Mouse (Mus musculus) kidney, postnatal 14 days (tissue): ENCODE results near the gene Samd4b.
A peak's percentile ranks its signal among the peaks of the same experiment; 100 is the strongest.

Experiments used
- DNase-seq: peaks from one replicate; pipeline ENCODE4 v3.0.0; 2022; ENCODE audit warnings: mixed read lengths

Samd4b gene

GRCm38 (mm10) chr7:28586663-28587411 is 11.1 kb downstream of the Samd4b start:
- peak; percentile 65 for DNase-seq

GRCm38 (mm10) chr7:28585001-28585400 is 12.9 kb downstream of the Samd4b start:
- no peak for DNase-seq

- no peak for DNase-seq
Measured at GRCm38 (mm10) chr7:28584468-28584867, 13.5 kb downstream of the Samd4b start.

GRCm38 (mm10) chr7:28583570-28584344 is 14.2 kb downstream of the Samd4b start:
- no peak for DNase-seq

- DNase-seq = no peak
Measured at GRCm38 (mm10) chr7:28582841-28583240, 15.1 kb downstream of the Samd4b start.

- DNase-seq = no peak
Measured at GRCm38 (mm10) chr7:28581721-28582120, 16.2 kb downstream of the Samd4b start.

GRCm38 (mm10) chr7:28579826-28580225 is 18.1 kb downstream of the Samd4b start:
- DNase-seq = no peak

GRCm38 (mm10) chr7:28578543-28579053 is 19.3 kb downstream of the Samd4b start:
- DNase-seq = no peak

GRCm38 (mm10) chr7:28577826-28578542 is 20.0 kb downstream of the Samd4b start:
- peak; percentile 82 for DNase-seq

- peak; percentile 75 for DNase-seq
Measured at GRCm38 (mm10) chr7:28576271-28576914, 21.6 kb downstream of the Samd4b start.

- DNase-seq = no peak
Measured at GRCm38 (mm10) chr7:28575597-28575996, 22.3 kb downstream of the Samd4b start.

- no peak for DNase-seq
Measured at GRCm38 (mm10) chr7:28573236-28573635, 24.7 kb downstream of the Samd4b start.

- peak; percentile 59 for DNase-seq
Measured at GRCm38 (mm10) chr7:28572689-28573088, 25.3 kb downstream of the Samd4b start.

GRCm38 (mm10) chr7:28570982-28571682 is 26.8 kb downstream of the Samd4b start:
- peak; percentile 74 for DNase-seq

GRCm38 (mm10) chr7:28570291-28570981 is 27.5 kb downstream of the Samd4b start:
- peak; percentile 95 for DNase-seq

- DNase-seq = peak; percentile 79
Measured at GRCm38 (mm10) chr7:28568253-28568652, 29.7 kb downstream of the Samd4b start.

- DNase-seq = no peak
Measured at GRCm38 (mm10) chr7:28567539-28567938, 30.4 kb downstream of the Samd4b start.

GRCm38 (mm10) chr7:28565407-28565806 is 32.5 kb downstream of the Samd4b start:
- no peak for DNase-seq

- no peak for DNase-seq
Measured at GRCm38 (mm10) chr7:28562951-28563350, 35.0 kb downstream of the Samd4b start.

GRCm38 (mm10) chr7:28562371-28562770 is 35.6 kb downstream of the Samd4b start:
- no peak for DNase-seq

- no peak for DNase-seq
Measured at GRCm38 (mm10) chr7:28561967-28562366, 36.0 kb downstream of the Samd4b start.
